Mouse (Mus musculus): ENCODE measurements around the gene Htr6. TPM values are rescaled to one million over a fixed set of nuclear protein-coding genes. Genes with fewer than 3 reads are reported as not detected.

The Htr6 gene
- polyA plus RNA-seq, 1 experiment from 2014 or later: 0.30 TPM

DNA sequence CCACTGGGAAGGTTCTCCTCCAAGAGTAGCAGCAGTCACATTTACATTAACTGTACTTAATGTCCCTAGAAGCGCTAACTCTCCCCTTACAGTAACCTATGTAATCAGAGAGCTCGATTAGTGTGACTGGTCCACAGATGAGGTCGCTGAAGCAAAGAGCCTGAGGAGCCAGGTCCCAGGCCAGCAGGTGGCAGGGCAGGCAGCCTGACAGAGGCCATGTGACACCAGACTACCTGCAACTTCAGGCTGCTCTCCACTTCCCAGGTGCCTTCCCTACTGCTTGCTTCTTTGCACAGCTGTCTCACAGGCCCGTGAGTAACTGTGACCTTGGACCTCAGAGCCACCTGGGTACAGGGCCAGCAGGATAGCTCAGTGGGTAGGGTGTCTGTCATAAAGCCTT is 40.8 kb downstream of the Htr6 start:
- ATAC-seq (no peak), DNase-seq (ENCODE audit: low spot score) (no peak)
- no peak overlapping the region for H3K27ac ChIP-seq (ENCODE audit: low read depth, low read length)
- no peak overlapping the region for H3K4me3 ChIP-seq (ENCODE audit: low read depth, low read length)
- WGBS: 56% methylated on average over 4 of the region's 4 CpGs
- peaks cover 31% of the 10 kb centered on the region for H3K4me1 ChIP-seq (ENCODE audit: control insufficient read depth, insufficient read depth, low read length)
- H3K27me3 ChIP-seq (replicated peaks; ENCODE audit: control insufficient read depth, insufficient read depth, low read length): no peaks in the 10 kb centered on the region
- H3K4me2 ChIP-seq (ENCODE audit: low read length): no peak overlapping the region
- H3K9me3 ChIP-seq (replicated peaks; ENCODE audit: control insufficient read depth, low read length): no peaks in the 10 kb centered on the region
- no peak overlapping the region for H3K9ac ChIP-seq (ENCODE audit: low read length)
- no peaks in the 10 kb centered on the region for H3K36me3 ChIP-seq (ENCODE audit: control insufficient read depth, insufficient read depth, low read length)

DNA sequence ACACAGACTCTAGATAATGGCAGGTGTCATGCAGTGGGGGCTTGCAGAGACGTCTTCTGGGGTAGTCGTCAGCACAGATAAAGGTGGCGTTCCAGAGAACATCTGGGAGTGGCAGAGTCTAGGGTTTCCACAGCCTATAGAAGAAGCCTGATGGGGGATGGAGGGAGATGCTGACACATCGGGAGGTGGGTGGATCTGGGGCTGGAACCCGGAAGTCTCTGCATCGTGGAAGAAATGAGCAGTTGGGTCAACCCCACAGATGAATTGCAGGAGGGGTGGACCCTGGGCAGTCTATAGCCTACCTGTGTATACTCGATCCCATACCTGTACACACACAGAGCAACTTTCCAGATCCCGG is 41.4 kb downstream of the Htr6 start:
- H3K27ac ChIP-seq (ENCODE audit: low read depth, low read length): no peak overlapping the region
- 84% methylated on average over 8 of the region's 8 CpGs for WGBS
- H3K36me3 ChIP-seq (ENCODE audit: control insufficient read depth, insufficient read depth, low read length): no peaks in the 10 kb centered on the region
- H3K4me1 ChIP-seq (ENCODE audit: control insufficient read depth, insufficient read depth, low read length): peaks cover 27% of the 10 kb centered on the region
- H3K9ac ChIP-seq (ENCODE audit: low read length): no peak overlapping the region
- DNase-seq (ENCODE audit: low spot score): no peak
- H3K4me3 ChIP-seq (ENCODE audit: low read depth, low read length): no peak overlapping the region
- no peaks in the 10 kb centered on the region for H3K27me3 ChIP-seq (replicated peaks; ENCODE audit: control insufficient read depth, insufficient read depth, low read length)
- no peaks in the 10 kb centered on the region for H3K9me3 ChIP-seq (replicated peaks; ENCODE audit: control insufficient read depth, low read length)
- ATAC-seq: no peak
- no peak overlapping the region for H3K4me2 ChIP-seq (ENCODE audit: low read length)

DNA sequence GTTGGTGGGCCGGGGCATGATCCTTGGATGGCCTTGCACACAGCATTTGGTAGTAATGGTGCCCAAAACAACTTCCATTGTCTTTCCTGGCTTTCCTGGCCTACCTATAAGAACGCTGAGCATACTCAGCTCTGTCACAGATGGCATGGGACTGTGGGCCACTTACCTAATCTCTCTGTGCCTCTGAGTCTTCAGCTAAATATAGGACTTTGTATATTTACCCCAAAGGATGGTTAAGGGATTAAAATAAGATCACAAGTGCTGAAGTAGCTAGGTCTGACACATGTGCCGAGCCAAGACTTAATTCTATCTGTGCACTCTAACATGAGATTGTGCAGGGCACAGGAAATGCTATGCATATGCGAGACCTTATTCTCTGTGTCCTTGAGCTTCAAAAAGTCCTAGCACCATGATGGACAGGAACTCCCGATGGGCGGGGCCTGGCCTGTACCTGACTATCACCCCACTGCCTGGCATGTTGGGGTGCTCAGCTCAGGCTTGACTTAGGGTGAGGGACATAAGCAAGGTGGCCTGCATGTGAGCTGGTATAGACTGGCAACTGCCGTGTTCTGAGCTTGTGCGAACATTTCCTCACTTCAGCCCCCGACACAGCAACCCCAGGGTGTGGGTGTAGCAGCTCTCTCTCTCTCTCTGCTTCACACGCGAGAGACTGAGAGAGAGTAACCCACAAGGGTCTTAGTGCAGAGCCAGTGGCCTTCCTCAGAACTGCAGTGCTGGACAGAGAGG is 41.9 kb downstream of the Htr6 start:
- Histone ChIP-seq H3K4me3 (ENCODE audit: low read depth, low read length) (no peak overlapping the region), H3K4me2 (ENCODE audit: low read length) (no peak overlapping the region), H3K9ac (ENCODE audit: low read length) (no peak overlapping the region), H3K4me1 (ENCODE audit: control insufficient read depth, insufficient read depth, low read length) (peaks cover 22% of the 10 kb centered on the region), H3K36me3 (ENCODE audit: control insufficient read depth, insufficient read depth, low read length) (no peaks in the 10 kb centered on the region), H3K27ac (ENCODE audit: low read depth, low read length) (no peak overlapping the region), H3K27me3 (replicated peaks; ENCODE audit: control insufficient read depth, insufficient read depth, low read length) (no peaks in the 10 kb centered on the region), H3K9me3 (replicated peaks; ENCODE audit: control insufficient read depth, low read length) (no peaks in the 10 kb centered on the region)
- ATAC-seq: no peak
- WGBS: 95% methylated on average over 11 of the region's 11 CpGs
- DNase-seq (ENCODE audit: low spot score): no peak

DNA sequence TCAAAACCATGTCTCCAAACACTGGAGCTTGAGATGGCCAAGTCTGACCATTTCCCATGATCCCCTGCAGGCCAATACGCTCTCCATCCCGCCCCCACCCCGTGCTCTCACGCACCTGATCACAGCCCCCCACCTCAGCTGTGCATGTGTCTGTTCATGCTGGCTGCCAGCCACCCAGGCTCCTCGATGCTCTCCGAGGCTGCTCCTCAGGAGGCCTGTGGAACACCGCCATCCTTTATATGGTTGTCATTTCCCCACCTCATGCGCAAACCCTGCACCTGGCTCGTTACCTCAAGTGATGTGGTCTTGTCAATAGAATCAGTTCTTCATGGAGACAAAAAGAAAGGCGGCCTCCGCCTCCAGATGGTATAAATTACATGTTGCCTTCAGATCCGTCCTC is 42.8 kb downstream of the Htr6 start:
- Histone ChIP-seq H3K4me1 (ENCODE audit: control insufficient read depth, insufficient read depth, low read length) (peaks cover 13% of the 10 kb centered on the region), H3K9ac (ENCODE audit: low read length) (no peak overlapping the region), H3K4me3 (ENCODE audit: low read depth, low read length) (no peak overlapping the region), H3K4me2 (ENCODE audit: low read length) (no peak overlapping the region), H3K36me3 (ENCODE audit: control insufficient read depth, insufficient read depth, low read length) (no peaks in the 10 kb centered on the region), H3K27ac (ENCODE audit: low read depth, low read length) (no peak overlapping the region), H3K27me3 (replicated peaks; ENCODE audit: control insufficient read depth, insufficient read depth, low read length) (no peaks in the 10 kb centered on the region), H3K9me3 (replicated peaks; ENCODE audit: control insufficient read depth, low read length) (no peaks in the 10 kb centered on the region)
- peak; percentile 34 for DNase-seq (ENCODE audit: low spot score)
- ATAC-seq: 0 out of 2 replicates have a peak, but pooled peaks have one; percentile 44
- 54% methylated on average over 12 of the region's 12 CpGs for WGBS

DNA sequence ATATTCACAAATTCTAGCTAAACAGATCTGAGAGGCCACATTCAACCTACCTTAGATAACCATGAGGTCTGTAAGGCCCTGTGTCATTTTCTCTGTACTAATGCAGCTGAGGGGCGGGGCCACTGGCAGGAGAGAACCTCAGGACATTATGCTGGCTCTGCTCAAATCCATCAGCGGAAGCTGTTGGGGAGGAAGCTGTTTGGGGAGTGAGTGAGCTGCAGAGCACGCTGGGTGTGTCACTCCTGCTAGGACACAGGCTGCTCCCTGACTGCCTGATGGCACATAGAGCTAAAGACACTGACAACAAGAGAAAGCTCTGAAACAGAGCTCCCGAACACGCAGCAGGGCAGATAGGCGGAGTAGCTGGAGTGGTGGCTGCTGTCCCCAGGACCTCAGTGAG is 44.7 kb downstream of the Htr6 start:
- Histone ChIP-seq H3K4me3 (ENCODE audit: low read depth, low read length) (no peak overlapping the region), H3K27me3 (replicated peaks; ENCODE audit: control insufficient read depth, insufficient read depth, low read length) (no peaks in the 10 kb centered on the region), H3K27ac (ENCODE audit: low read depth, low read length) (no peak overlapping the region), H3K4me1 (ENCODE audit: control insufficient read depth, insufficient read depth, low read length) (peaks cover 8% of the 10 kb centered on the region; the same call in 1 of the 2 replicates), H3K9ac (ENCODE audit: low read length) (no peak overlapping the region), H3K9me3 (replicated peaks; ENCODE audit: control insufficient read depth, low read length) (no peaks in the 10 kb centered on the region), H3K36me3 (ENCODE audit: control insufficient read depth, insufficient read depth, low read length) (no peaks in the 10 kb centered on the region), H3K4me2 (ENCODE audit: low read length) (no peak overlapping the region)
- ATAC-seq (no peak), DNase-seq (ENCODE audit: low spot score) (no peak)
- WGBS: 67% methylated on average over 6 of the region's 6 CpGs

DNA sequence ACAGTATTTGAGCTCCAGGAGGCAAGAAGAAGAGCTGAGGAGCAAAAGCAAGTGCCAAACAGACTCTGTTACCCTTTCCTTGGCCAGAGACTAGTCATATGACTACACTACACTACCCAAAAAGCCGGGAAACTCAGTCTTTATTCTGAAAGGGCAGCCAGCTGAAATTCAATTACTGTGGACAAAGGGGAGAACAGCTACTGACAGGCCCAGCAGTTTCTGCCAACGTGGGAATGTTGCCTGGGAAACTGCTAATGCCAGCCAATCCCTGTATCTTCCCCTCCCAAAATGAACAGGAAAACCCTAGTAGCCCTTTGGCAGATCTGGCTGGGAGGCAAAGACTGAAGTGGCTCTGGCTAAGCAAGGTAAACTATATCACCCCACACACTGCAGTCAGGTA is 51.0 kb downstream of the Htr6 start:
- Histone ChIP-seq H3K4me1 (ENCODE audit: control insufficient read depth, insufficient read depth, low read length) (peaks cover 6% of the 10 kb centered on the region; the same call in 1 of the 2 replicates), H3K27me3 (replicated peaks; ENCODE audit: control insufficient read depth, insufficient read depth, low read length) (no peaks in the 10 kb centered on the region), H3K9me3 (replicated peaks; ENCODE audit: control insufficient read depth, low read length) (no peaks in the 10 kb centered on the region), H3K36me3 (ENCODE audit: control insufficient read depth, insufficient read depth, low read length) (no peaks in the 10 kb centered on the region), H3K4me2 (ENCODE audit: low read length) (no peak overlapping the region), H3K27ac (ENCODE audit: low read depth, low read length) (peak overlapping the region; percentile 58; the same call in 1 of the 2 replicates), H3K9ac (ENCODE audit: low read length) (no peak overlapping the region; the same call in 1 of the 2 replicates), H3K4me3 (ENCODE audit: low read depth, low read length) (no peak overlapping the region)
- DNase-seq (ENCODE audit: low spot score): peak; percentile 88
- peak; percentile 77 for ATAC-seq
- 0% methylated on average over 2 of the region's 2 CpGs for WGBS

- Histone ChIP-seq H3K9ac (ENCODE audit: low read length) (no peak overlapping the region), H3K4me3 (ENCODE audit: low read depth, low read length) (no peak overlapping the region), H3K9me3 (replicated peaks; ENCODE audit: control insufficient read depth, low read length) (no peaks in the 10 kb centered on the region), H3K36me3 (ENCODE audit: control insufficient read depth, insufficient read depth, low read length) (no peaks in the 10 kb centered on the region), H3K4me2 (ENCODE audit: low read length) (no peak overlapping the region), H3K27ac (ENCODE audit: low read depth, low read length) (no peak overlapping the region), H3K27me3 (replicated peaks; ENCODE audit: control insufficient read depth, insufficient read depth, low read length) (no peaks in the 10 kb centered on the region), H3K4me1 (ENCODE audit: control insufficient read depth, insufficient read depth, low read length) (peaks cover 6% of the 10 kb centered on the region; the same call in 1 of the 2 replicates)
- 68% methylated on average over 3 of the region's 3 CpGs for WGBS
- no peak for DNase-seq (ENCODE audit: low spot score)
- ATAC-seq: no peak
Measured at GRCm38 (mm10) chr4:139020385-139020784, 55.0 kb downstream of the Htr6 start.

- H3K27ac ChIP-seq (ENCODE audit: low read depth, low read length): no peak overlapping the region
- ATAC-seq (no peak), DNase-seq (ENCODE audit: low spot score) (no peak)
- peaks cover 3% of the 10 kb centered on the region; the same call in 1 of the 2 replicates for H3K4me1 ChIP-seq (ENCODE audit: control insufficient read depth, insufficient read depth, low read length)
- H3K4me3 ChIP-seq (ENCODE audit: low read depth, low read length): no peak overlapping the region
- H3K4me2 ChIP-seq (ENCODE audit: low read length): no peak overlapping the region
- WGBS: 75% methylated on average over 13 of the region's 13 CpGs
- H3K9me3 ChIP-seq (replicated peaks; ENCODE audit: control insufficient read depth, low read length): 0 out of 2 replicates have a peak, but pooled peaks cover 4% of the 10 kb centered on the region
- H3K36me3 ChIP-seq (ENCODE audit: control insufficient read depth, insufficient read depth, low read length): no peaks in the 10 kb centered on the region
- H3K27me3 ChIP-seq (replicated peaks; ENCODE audit: control insufficient read depth, insufficient read depth, low read length): no peaks in the 10 kb centered on the region
- H3K9ac ChIP-seq (ENCODE audit: low read length): no peak overlapping the region
Measured at GRCm38 (mm10) chr4:139019413-139019812, 56.0 kb downstream of the Htr6 start.

DNA sequence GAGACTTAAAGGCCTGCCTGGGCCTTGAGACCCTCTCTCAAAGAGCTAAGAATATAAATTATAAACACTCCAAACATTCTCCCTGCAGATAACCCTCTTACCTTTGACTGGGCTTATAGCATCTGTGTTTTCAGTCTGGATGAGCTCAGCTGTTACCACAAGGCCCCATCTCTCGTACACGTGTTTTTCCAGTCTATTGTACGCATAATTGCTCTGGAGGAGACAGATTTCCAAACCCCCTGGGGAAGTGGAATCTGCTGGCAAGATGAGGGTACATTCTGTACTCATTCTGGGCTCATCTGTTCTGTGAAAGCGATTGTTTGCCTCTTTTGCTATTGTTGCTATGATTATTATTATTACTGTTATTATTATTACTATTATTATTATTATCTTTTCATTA is 56.4 kb downstream of the Htr6 start:
- Histone ChIP-seq H3K9ac (ENCODE audit: low read length) (no peak overlapping the region), H3K4me3 (ENCODE audit: low read depth, low read length) (no peak overlapping the region), H3K27me3 (replicated peaks; ENCODE audit: control insufficient read depth, insufficient read depth, low read length) (no peaks in the 10 kb centered on the region), H3K9me3 (replicated peaks; ENCODE audit: control insufficient read depth, low read length) (0 out of 2 replicates have a peak, but pooled peaks cover 4% of the 10 kb centered on the region), H3K27ac (ENCODE audit: low read depth, low read length) (no peak overlapping the region), H3K36me3 (ENCODE audit: control insufficient read depth, insufficient read depth, low read length) (no peaks in the 10 kb centered on the region), H3K4me2 (ENCODE audit: low read length) (no peak overlapping the region), H3K4me1 (ENCODE audit: control insufficient read depth, insufficient read depth, low read length) (no peaks in the 10 kb centered on the region)
- no peak for ATAC-seq
- WGBS: 53% methylated on average over 4 of the region's 4 CpGs
- peak; percentile 45 for DNase-seq (ENCODE audit: low spot score)
